Mouse (Mus musculus): ENCODE measurements around the gene Trpm8.

GRCm38 (mm10) chr1:88235894-88236415 is 41.5 kb upstream of the Trpm8 start:
- no peak for TF ChIP-seq KAT2A (IDR thresholded peaks at IDR 0.05; ENCODE audit: insufficient replicate concordance, low read length)
- TF ChIP-seq POLR2A (IDR thresholded peaks at IDR 0.05; ENCODE audit: low read depth, low read length): no peak
- TF ChIP-seq CTCF (conservative IDR thresholded peaks at IDR 0.05 in 1 of 2, IDR thresholded peaks at IDR 0.05 in 1 of 2; ENCODE audit: low read depth in 2 of 2, low read length in 2 of 2): no peak
